Mouse (Mus musculus) midbrain, embryonic 14.5 days (tissue): Measurements from ENCODE around the gene Tenm2. TPM values are rescaled to one million over a fixed set of nuclear protein-coding genes. Genes with fewer than 3 reads are reported as not detected.

Experiments used
- ATAC-seq: fragments of 200-750 bp; cut with Nextera tagmentation; 2 replicates; pipeline ENCODE4 v1.8.0; 2017; ENCODE audit warnings: moderate number of reproducible peaks, moderate library complexity; ENCODE audit not compliant: low FRiP score, low TSS enrichment
- DNase-seq: peaks from one replicate; pipeline ENCODE4 v3.0.0-alpha.2; 2015
- H3K27ac ChIP-seq: fragments of 300-500 bp; sonication (generic); replicated peaks from 2 replicates; pipeline ENCODE4 v1.5.1; 2014; ENCODE audit warnings: mild to moderate bottlenecking, low read depth, low read length, moderate library complexity
- H3K27me3 ChIP-seq: fragments of 300-500 bp; sonication (generic); 2 replicates; pipeline ENCODE4 v1.6.1; 2014; ENCODE audit warnings: low read length, control low read depth, mixed read lengths; ENCODE audit not compliant: control insufficient read depth, insufficient read depth
- H3K36me3 ChIP-seq: fragments of 300-500 bp; sonication (generic); 2 replicates; pipeline ENCODE4 v1.6.1; 2014; ENCODE audit warnings: low read length, control low read depth; ENCODE audit not compliant: control insufficient read depth, insufficient read depth
- H3K4me1 ChIP-seq: fragments of 300-500 bp; sonication (generic); 2 replicates; pipeline ENCODE4 v1.6.1; 2014; ENCODE audit warnings: mild to moderate bottlenecking, antibody characterized with exemption, low read length, control low read depth; ENCODE audit not compliant: control insufficient read depth, insufficient read depth
- H3K4me2 ChIP-seq: fragments of 300-500 bp; sonication (generic); 2 replicates; pipeline ENCODE4 v1.6.1; 2014; ENCODE audit warnings: mild to moderate bottlenecking, low read length, moderate library complexity
- H3K4me3 ChIP-seq: fragments of 300-500 bp; sonication (generic); replicated peaks from 2 replicates; pipeline ENCODE4 v1.5.1; 2014; ENCODE audit warnings: low read depth, low read length
- H3K9ac ChIP-seq: fragments of 300-500 bp; sonication (generic); replicated peaks from 2 replicates; pipeline ENCODE4 v1.6.1; 2014; ENCODE audit warnings: mild to moderate bottlenecking, low read length, moderate library complexity
- H3K9me3 ChIP-seq: fragments of 300-500 bp; sonication (generic); 2 replicates; pipeline ENCODE4 v1.6.1; 2016; ENCODE audit warnings: low read length, control low read depth, mixed read lengths; ENCODE audit not compliant: control insufficient read depth
- WGBS: fragments of 180-500 bp; shearing (Covaris S2); extraction: QIAGEN DNeasy Blood & Tissue Kit; methylation state at CpG from one replicate; pipeline ENCODE4 v1.1.7; 2014; 5-methylcytosine and 5-hydroxymethylcytosine counted together
- polyA plus RNA-seq: library from polyadenylated mRNA; unstranded; fragments of >200 nt; fragmentation: Nextera tagmentation; extraction: Ambion mirVana; gene quantifications from 2 replicates; pipeline ENCODE4 v1.2.1, GENCODE M21; 2014

The Tenm2 gene
- polyA plus RNA-seq, 1 experiment from 2014 or later = 52.8 TPM

DNA sequence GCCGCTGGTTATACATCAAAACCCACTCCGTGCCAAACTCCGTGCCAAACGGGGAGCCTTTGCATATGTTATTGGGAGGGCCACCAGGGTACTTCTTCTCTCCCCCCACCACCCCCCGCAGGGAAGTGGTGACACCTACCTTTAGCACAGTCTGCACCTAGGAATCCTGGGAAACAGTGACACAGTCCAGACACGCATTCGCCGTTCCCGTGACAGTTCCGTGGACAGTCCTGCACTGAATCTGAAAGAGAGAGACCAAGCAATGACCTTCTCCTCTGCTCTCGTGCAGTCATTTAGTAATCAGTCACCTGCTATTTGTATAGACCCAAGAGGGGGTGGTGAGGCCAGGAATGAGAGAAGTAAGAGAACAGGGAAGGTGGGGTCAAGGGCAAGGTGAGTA lies 1072.2 kb downstream of the Tenm2 start:
- no peak overlapping the region for H3K4me3 ChIP-seq
- no peak for DNase-seq

DNA sequence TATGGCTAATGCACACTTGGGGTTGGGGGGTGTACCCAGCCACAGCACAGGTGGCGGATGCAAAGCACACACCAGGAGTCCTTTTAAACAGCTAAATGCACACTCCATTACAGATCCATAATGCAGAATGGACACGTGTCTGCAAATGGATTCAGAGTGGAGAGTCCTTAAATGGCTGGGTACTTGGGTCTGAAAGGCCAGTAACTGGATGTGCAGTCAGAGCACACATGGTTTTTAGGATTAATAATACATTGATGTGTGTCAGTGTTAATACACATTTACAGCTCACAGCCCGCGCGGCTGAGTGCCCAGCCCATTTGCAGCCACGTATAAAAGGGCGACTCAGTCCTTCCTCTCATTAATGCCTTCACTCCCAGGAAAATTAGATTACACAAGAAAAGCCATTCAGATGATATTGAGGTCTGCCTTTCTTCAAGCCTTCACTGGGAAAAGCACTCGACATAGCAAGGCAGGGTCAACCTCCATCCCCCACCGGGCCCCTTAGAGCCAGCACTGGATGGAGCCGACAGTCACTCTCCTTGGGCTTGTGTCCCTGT lies 1073.9 kb downstream of the Tenm2 start:
- H3K9me3 ChIP-seq = no peaks in the 10 kb centered on the region
- H3K9ac ChIP-seq = no peak overlapping the region
- DNase-seq = no peak
- no peak overlapping the region for H3K4me3 ChIP-seq
- H3K27ac ChIP-seq = no peak overlapping the region
- H3K36me3 ChIP-seq = peaks cover 7% of the 10 kb centered on the region; the same call in 1 of the 2 replicates
- H3K4me1 ChIP-seq = no peaks in the 10 kb centered on the region
- no peak overlapping the region for H3K4me2 ChIP-seq
- 60% methylated on average over 10 of the region's 10 CpGs for WGBS
- ATAC-seq = no peak
- H3K27me3 ChIP-seq = no peaks in the 10 kb centered on the region

More for the DNA sequence above, 1072.2 kb downstream of the Tenm2 start:
- H3K27ac ChIP-seq = no peak overlapping the region
- H3K9me3 ChIP-seq = no peaks in the 10 kb centered on the region
- no peaks in the 10 kb centered on the region for H3K27me3 ChIP-seq
- H3K36me3 ChIP-seq = peaks cover 7% of the 10 kb centered on the region; the same call in 1 of the 2 replicates
- H3K9ac ChIP-seq = no peak overlapping the region
- no peak for ATAC-seq
- H3K4me1 ChIP-seq = no peaks in the 10 kb centered on the region
- no peak overlapping the region for H3K4me2 ChIP-seq
- WGBS = 96% methylated on average over 11 of the region's 11 CpGs

DNA sequence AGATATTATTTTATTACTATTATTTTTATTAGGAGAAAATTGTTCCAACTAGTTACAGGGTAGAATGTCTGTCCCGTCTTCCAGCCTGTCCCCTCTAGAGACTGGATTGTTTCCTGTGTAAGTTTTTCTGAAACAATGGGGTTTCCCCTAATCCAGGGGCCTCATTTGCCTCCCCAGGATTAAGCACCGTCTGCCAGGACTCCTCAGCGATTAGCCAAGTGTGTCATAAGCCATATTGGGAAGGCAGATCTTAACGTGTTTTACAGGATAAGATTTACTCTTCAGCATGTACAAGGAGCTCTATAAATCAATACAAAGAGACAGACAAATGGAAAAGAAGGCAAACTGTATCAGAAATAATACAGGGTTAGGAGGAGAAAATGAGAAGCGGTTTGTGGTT lies 1082.3 kb downstream of the Tenm2 start:
- no peak for ATAC-seq
- no peak overlapping the region for H3K27ac ChIP-seq
- H3K4me1 ChIP-seq = peaks cover 15% of the 10 kb centered on the region
- H3K36me3 ChIP-seq = no peaks in the 10 kb centered on the region
- no peaks in the 10 kb centered on the region for H3K9me3 ChIP-seq
- DNase-seq = no peak
- no peak overlapping the region for H3K9ac ChIP-seq
- no peak overlapping the region for H3K4me3 ChIP-seq
- no peak overlapping the region for H3K4me2 ChIP-seq
- no peaks in the 10 kb centered on the region for H3K27me3 ChIP-seq
- 27% methylated on average over 5 of the region's 5 CpGs for whole genome bisulfite sequencing

DNA sequence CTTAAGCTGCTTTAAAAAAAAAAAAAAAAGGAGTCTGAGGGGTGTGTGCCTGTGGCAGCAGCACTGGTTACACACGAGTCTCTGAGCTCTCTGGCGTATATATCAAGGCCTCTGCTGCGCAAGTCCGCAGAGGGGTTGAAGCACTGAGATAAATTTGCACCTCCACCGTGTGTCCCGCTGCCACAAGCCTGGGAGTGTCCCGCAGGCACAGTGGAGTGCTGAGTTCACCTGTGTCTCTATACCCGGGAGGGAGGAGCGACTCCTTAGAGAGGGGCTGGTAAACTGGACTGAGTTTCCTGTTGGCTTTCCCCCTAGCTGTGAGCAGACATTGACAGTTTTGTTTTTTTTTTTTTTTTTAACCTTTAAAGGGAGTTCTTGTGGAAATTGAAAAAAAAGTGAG lies 1082.8 kb downstream of the Tenm2 start:
- Histone ChIP-seq H3K27ac (no peak overlapping the region), H3K4me1 (peaks cover 15% of the 10 kb centered on the region), H3K27me3 (no peaks in the 10 kb centered on the region), H3K36me3 (no peaks in the 10 kb centered on the region), H3K9me3 (no peaks in the 10 kb centered on the region), H3K9ac (no peak overlapping the region), H3K4me2 (0 out of 2 replicates have a peak overlapping the region, but pooled peaks have one; percentile 16), H3K4me3 (no peak overlapping the region)
- DNase-seq = no peak
- 17% methylated on average over 9 of the region's 9 CpGs for WGBS
- ATAC-seq = peak; percentile 40; the same call in 1 of the 2 replicates

DNA sequence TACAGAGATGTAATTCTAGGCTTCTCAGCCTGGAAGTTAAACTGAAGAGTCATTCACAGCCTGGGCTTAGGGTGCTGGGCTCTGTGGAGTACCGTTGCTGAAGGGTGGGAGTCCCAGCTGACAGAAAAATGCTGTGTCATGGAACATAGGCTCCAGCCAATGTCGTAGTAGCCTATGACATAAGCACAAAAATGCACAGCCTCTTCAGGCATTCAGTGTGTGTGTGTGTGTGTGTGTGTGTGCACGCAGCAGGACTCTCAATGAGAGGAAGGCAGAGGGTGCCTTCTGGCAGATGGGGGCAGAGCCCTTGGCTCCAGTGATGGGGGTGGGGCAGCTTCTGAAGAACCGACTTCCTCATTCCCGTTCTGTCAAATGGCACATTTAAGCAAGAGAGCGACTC lies 1083.5 kb downstream of the Tenm2 start:
- DNase-seq (peak; percentile 61), ATAC-seq (peak; percentile 53; the same call in 1 of the 2 replicates)
- Histone ChIP-seq H3K9me3 (no peaks in the 10 kb centered on the region), H3K4me3 (no peak overlapping the region), H3K9ac (no peak overlapping the region), H3K36me3 (no peaks in the 10 kb centered on the region), H3K4me1 (peaks cover 15% of the 10 kb centered on the region), H3K27me3 (no peaks in the 10 kb centered on the region), H3K4me2 (no peak overlapping the region), H3K27ac (no peak overlapping the region)
- WGBS = 7% methylated on average over 6 of the region's 6 CpGs

DNA sequence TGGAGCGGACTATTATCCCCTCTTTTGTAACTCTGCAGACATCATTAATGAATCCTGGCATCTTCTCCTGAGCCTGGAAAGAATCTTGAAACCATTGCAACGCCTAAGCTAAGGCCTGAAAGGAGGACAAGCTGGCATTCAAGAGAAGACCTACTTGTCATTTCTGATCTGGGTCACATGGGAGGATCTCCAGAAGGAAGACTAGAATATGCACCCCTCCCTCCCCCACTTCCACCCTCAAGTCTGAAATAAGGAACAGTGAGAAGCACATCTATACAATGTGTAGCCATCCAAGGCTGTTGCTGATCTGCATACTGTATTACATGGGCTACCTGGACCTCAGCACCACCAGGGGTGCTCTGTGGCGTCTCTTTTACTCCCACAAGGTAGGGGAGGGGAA lies 1086.7 kb downstream of the Tenm2 start:
- Histone ChIP-seq H3K9ac (no peak overlapping the region), H3K4me1 (peaks cover 15% of the 10 kb centered on the region), H3K27me3 (no peaks in the 10 kb centered on the region), H3K4me2 (no peak overlapping the region), H3K27ac (no peak overlapping the region), H3K4me3 (no peak overlapping the region), H3K9me3 (no peaks in the 10 kb centered on the region), H3K36me3 (no peaks in the 10 kb centered on the region)
- WGBS = 76% methylated on average over 3 of the region's 3 CpGs
- no peak for ATAC-seq
- DNase-seq = no peak

DNA sequence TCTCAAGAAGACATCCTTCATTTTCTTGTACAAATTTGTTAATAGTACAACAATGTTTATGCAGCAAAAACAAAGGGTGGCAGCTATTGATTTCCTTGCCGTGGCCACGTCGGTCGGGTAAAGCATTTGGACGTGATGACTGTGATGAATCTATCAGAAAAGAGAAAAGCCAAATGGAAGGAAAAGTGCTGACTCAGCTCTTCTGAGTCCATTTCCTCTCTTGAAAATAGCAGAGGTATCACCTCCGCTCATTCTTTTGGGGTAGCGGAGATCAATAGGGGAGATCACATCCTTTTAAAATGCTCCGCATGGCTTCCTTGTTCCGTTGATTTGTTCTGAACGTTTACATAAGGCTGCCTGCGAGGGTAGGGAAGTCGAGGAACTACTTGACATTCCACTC lies 1090.7 kb downstream of the Tenm2 start:
- WGBS = 75% methylated on average over 12 of the region's 12 CpGs
- Histone ChIP-seq H3K36me3 (no peaks in the 10 kb centered on the region), H3K9ac (no peak overlapping the region), H3K27me3 (no peaks in the 10 kb centered on the region), H3K4me2 (no peak overlapping the region), H3K4me1 (no peaks in the 10 kb centered on the region), H3K9me3 (no peaks in the 10 kb centered on the region), H3K4me3 (no peak overlapping the region), H3K27ac (no peak overlapping the region)
- ATAC-seq = no peak
- DNase-seq = no peak

DNA sequence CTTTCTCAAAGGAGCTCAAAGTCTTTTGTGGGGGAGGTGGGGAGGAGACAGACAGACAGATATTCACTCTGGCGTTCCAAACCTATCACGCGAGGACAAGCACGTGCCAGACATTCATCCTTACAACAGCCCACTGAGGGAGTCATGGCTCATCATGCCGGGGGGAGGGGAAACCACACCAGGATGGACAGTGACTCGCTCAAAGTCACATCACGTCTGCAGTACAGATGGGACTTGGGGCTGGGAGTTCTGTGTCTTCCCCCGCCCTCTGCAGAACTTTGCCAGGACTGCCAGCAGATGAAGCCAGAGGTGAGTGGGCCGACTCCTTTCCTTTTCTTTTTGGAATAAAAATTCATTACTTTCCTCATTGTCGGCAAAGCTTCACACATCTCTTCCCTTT lies 1095.4 kb downstream of the Tenm2 start:
- ATAC-seq (no peak), DNase-seq (no peak)
- 0 out of 2 replicates have a peak, but pooled peaks cover 4% of the 10 kb centered on the region for H3K36me3 ChIP-seq
- H3K4me3 ChIP-seq = no peak overlapping the region
- H3K4me1 ChIP-seq = peaks cover 23% of the 10 kb centered on the region
- no peaks in the 10 kb centered on the region for H3K27me3 ChIP-seq
- no peak overlapping the region for H3K27ac ChIP-seq
- no peaks in the 10 kb centered on the region for H3K9me3 ChIP-seq
- H3K9ac ChIP-seq = no peak overlapping the region
- H3K4me2 ChIP-seq = no peak overlapping the region
- 71% methylated on average over 10 of the region's 10 CpGs for WGBS

DNA sequence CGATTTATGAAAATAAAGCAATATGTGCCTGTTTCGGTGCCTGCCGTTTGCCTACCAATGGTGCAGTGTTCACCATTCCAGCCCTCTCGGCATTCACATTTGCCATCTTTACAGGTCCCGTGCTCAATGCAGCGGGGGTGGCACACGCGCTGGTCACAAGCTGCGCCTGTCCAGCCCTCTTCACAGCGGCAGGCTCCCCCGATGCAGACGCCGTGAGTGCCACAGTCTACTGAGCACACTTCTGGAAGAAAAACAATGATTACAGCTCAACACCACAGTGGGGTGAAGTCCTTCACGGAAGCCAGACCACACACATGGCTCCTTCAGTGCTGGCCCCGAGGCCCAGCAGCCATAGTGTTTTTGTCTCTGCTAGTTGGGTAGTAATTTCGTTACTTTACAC lies 1096.2 kb downstream of the Tenm2 start:
- no peak for ATAC-seq
- Histone ChIP-seq H3K27ac (no peak overlapping the region), H3K4me2 (no peak overlapping the region), H3K9ac (no peak overlapping the region), H3K4me1 (peaks cover 23% of the 10 kb centered on the region), H3K36me3 (0 out of 2 replicates have a peak, but pooled peaks cover 4% of the 10 kb centered on the region), H3K27me3 (no peaks in the 10 kb centered on the region), H3K9me3 (no peaks in the 10 kb centered on the region), H3K4me3 (no peak overlapping the region)
- no peak for DNase-seq
- WGBS = 48% methylated on average over 16 of the region's 16 CpGs
